Mouse (Mus musculus) midbrain, embryonic 13.5 days (tissue): ENCODE measurements at regions not wholly inside any gene's neighbourhood (a gene's known extent, or its start where the extent isn't known, plus 50 kb on each side); places are given as distances from the start of the nearest gene placed in this dataset.

Source experiments
- ATAC-seq: fragments of 200-750 bp; cut with Nextera tagmentation; 2 replicates; pipeline ENCODE4 v1.8.0; 2017; ENCODE audit warnings: mild to moderate bottlenecking, moderate TSS enrichment, moderate library complexity
- H3K27ac ChIP-seq: fragments of 300-500 bp; sonication (generic); 2 replicates; pipeline ENCODE4 v1.5.1; 2015; ENCODE audit warnings: inconsistent platforms, mild to moderate bottlenecking, moderate library complexity
- H3K27me3 ChIP-seq: fragments of 300-500 bp; sonication (generic); 2 replicates; pipeline ENCODE4 v1.6.1; 2015; ENCODE audit warnings: mild to moderate bottlenecking, inconsistent platforms
- H3K36me3 ChIP-seq: fragments of 300-500 bp; sonication (generic); 2 replicates; pipeline ENCODE4 v1.6.1; 2015; ENCODE audit warnings: mild to moderate bottlenecking, inconsistent platforms
- H3K4me1 ChIP-seq: fragments of 300-500 bp; sonication (generic); replicated peaks from 2 replicates; pipeline ENCODE4 v1.6.1; 2015; ENCODE audit warnings: inconsistent platforms
- H3K4me2 ChIP-seq: fragments of 300-500 bp; sonication (generic); replicated peaks from 2 replicates; pipeline ENCODE4 v1.6.1; 2015; ENCODE audit warnings: moderate library complexity, mild to moderate bottlenecking, inconsistent platforms
- H3K4me3 ChIP-seq: fragments of 300-500 bp; sonication (generic); replicated peaks from 2 replicates; pipeline ENCODE4 v1.5.1; 2015; ENCODE audit warnings: mild to moderate bottlenecking, inconsistent platforms
- H3K9ac ChIP-seq: fragments of 300-500 bp; sonication (generic); replicated peaks from 2 replicates; pipeline ENCODE4 v1.6.1; 2015; ENCODE audit warnings: mild to moderate bottlenecking, inconsistent platforms
- H3K9me3 ChIP-seq: fragments of 300-500 bp; sonication (generic); 2 replicates; pipeline ENCODE4 v1.6.1; 2016; ENCODE audit warnings: mild to moderate bottlenecking, inconsistent platforms
- WGBS: fragments of 180-500 bp; shearing (Covaris S2); methylation state at CpG from one replicate; pipeline ENCODE4 v1.1.7; 2015; 5-methylcytosine and 5-hydroxymethylcytosine counted together

DNA sequence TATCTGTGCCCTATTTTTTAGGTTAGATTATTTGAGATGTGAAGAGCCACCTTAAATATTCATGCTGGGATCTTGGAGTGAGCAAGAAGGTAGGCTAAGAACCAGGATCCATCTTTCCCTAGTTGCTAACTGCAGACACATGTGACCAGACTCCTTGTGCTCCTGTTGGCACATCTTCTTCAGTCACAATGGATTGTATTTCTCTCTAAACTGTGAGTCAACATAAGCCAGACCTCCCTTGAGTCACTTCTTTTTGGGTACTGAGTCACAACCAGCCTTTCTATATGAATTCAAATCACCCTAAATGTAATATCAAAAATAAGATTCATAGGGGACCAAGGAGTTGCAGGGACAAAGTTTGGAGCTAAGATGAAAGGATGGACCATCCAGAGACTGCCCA lies 217.9 kb downstream of the Lpin1 start:
- H3K9me3 ChIP-seq, result no peaks in the 10 kb centered on the region

GRCm38 (mm10) chr12:16391630-16392269 lies 219.0 kb downstream of the Lpin1 start:
- no peaks in the 10 kb centered on the region for H3K27me3 ChIP-seq

More for the DNA sequence above, 217.9 kb downstream of the Lpin1 start:
- no peaks in the 10 kb centered on the region for H3K36me3 ChIP-seq
- no peak overlapping the region for H3K4me3 ChIP-seq
- ATAC-seq, result no peak
- H3K27me3 ChIP-seq, result no peaks in the 10 kb centered on the region
- H3K4me1 ChIP-seq, result no peaks in the 10 kb centered on the region
- no peak overlapping the region for H3K27ac ChIP-seq
- no peak overlapping the region for H3K4me2 ChIP-seq
- H3K9ac ChIP-seq, result no peak overlapping the region

DNA sequence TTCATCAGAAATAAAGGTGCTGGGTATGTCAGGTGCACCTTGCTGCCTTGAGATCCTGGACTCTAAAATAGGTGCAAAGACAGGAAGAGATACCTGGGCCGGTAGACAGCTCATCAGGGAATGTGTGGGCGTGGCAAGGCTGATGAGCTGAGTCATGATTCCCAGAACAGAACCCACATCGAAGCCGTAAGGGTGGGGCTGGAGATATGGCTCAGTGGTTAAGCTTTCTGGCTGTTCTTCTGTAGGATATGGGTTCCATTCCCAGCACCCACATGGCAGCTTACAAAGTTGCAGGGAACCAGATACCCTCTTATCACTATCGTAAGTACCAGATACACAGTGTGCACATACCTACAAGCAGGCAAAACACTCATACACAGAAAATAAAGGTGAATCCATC lies 219.6 kb downstream of the Lpin1 start:
- H3K9ac ChIP-seq, result no peak overlapping the region
- H3K4me2 ChIP-seq, result no peak overlapping the region
- H3K4me1 ChIP-seq, result no peaks in the 10 kb centered on the region
- no peaks in the 10 kb centered on the region for H3K9me3 ChIP-seq
- H3K27ac ChIP-seq, result no peak overlapping the region
- 93% methylated on average over 5 of the region's 5 CpGs for WGBS
- no peaks in the 10 kb centered on the region for H3K36me3 ChIP-seq
- H3K27me3 ChIP-seq, result no peaks in the 10 kb centered on the region
- no peak for ATAC-seq
- H3K4me3 ChIP-seq, result no peak overlapping the region

More at GRCm38 (mm10) chr12:16391630-16392269, 219.0 kb downstream of the Lpin1 start:
- WGBS, result 90% methylated on average over 5 of the region's 5 CpGs
- Histone ChIP-seq H3K4me2 (no peak overlapping the region), H3K4me3 (no peak overlapping the region), H3K9me3 (no peaks in the 10 kb centered on the region), H3K9ac (no peak overlapping the region), H3K36me3 (no peaks in the 10 kb centered on the region), H3K4me1 (no peaks in the 10 kb centered on the region), H3K27ac (no peak overlapping the region)
- no peak for ATAC-seq

DNA sequence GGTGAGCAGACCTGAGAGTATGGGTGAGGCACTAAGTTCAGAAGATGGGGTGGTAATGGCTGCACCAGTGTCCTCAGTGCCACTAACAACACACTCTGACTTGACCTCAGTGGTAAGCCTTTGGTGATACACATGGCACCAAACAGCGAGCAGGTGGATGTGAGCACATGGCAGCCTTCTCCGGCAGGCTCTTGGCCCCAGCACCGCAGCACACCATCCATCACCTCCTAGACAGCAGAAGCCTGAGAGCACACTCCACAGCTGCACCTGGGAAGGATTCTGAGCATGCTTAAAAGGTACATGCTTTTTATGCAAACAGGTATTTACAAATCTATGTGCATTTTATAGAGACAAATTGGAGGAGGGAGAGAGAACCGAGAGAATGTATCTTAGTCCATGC lies 223.7 kb downstream of the Lpin1 start:
- no peak for ATAC-seq
- Histone ChIP-seq H3K4me3 (no peak overlapping the region), H3K4me1 (no peaks in the 10 kb centered on the region), H3K36me3 (no peaks in the 10 kb centered on the region), H3K4me2 (no peak overlapping the region), H3K9ac (no peak overlapping the region), H3K27me3 (no peaks in the 10 kb centered on the region), H3K9me3 (no peaks in the 10 kb centered on the region), H3K27ac (no peak overlapping the region)
- 89% methylated on average over 4 of the region's 4 CpGs for WGBS

GRCm38 (mm10) chr12:16384396-16384795 lies 226.4 kb downstream of the Lpin1 start:
- Histone ChIP-seq H3K4me3 (no peak overlapping the region), H3K36me3 (no peaks in the 10 kb centered on the region), H3K4me1 (no peaks in the 10 kb centered on the region), H3K4me2 (no peak overlapping the region), H3K9me3 (no peaks in the 10 kb centered on the region), H3K27ac (no peak overlapping the region), H3K27me3 (no peaks in the 10 kb centered on the region), H3K9ac (no peak overlapping the region)
- no peak for ATAC-seq
- WGBS, result 88% methylated on average over 1 of the region's 1 CpGs

- Histone ChIP-seq H3K4me2 (no peak overlapping the region), H3K27ac (no peak overlapping the region), H3K9ac (no peak overlapping the region), H3K27me3 (no peaks in the 10 kb centered on the region), H3K9me3 (no peaks in the 10 kb centered on the region), H3K36me3 (no peaks in the 10 kb centered on the region), H3K4me1 (no peaks in the 10 kb centered on the region), H3K4me3 (no peak overlapping the region)
- WGBS, result 90% methylated on average over 15 of the region's 15 CpGs
- no peak for ATAC-seq
Observed at GRCm38 (mm10) chr12:16383499-16383935, 227.2 kb downstream of the Lpin1 start.

DNA sequence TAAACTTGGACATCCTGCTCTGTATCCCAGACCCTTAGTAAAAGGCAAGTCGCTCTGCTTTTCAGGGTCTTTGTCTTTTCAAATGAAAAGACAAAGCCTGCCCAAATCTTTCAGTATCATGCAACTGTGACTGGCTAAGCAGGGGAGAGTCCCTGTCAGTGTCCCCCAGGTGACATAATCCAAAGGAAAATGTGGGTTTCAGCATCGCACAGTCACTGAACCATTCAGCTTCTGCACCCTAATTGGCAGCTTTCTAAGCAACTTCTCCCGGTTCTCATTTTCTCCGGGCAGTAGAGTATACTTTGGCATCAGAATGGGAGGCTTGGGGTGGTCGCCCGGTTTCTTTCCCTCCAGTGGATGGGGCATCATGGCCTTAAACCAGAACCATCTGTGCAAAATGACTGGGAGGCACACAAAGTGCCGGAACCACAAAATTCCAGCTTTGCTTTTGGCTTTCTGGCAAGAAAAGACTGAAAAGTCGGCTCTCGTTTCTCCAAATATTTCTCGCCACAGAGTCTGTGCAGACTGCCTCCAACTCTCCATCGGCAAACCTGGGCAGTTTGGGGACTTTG lies 228.3 kb downstream of the Lpin1 start:
- WGBS, result 82% methylated on average over 11 of the region's 11 CpGs

GRCm38 (mm10) chr12:16381026-16381425 lies 229.7 kb downstream of the Lpin1 start:
- Histone ChIP-seq H3K27me3 (no peaks in the 10 kb centered on the region), H3K4me2 (no peak overlapping the region), H3K27ac (no peak overlapping the region), H3K4me1 (no peaks in the 10 kb centered on the region), H3K36me3 (no peaks in the 10 kb centered on the region), H3K9ac (no peak overlapping the region), H3K4me3 (no peak overlapping the region), H3K9me3 (no peaks in the 10 kb centered on the region)
- no peak for ATAC-seq
- WGBS, result 86% methylated on average over 4 of the region's 4 CpGs

More for the DNA sequence above, 228.3 kb downstream of the Lpin1 start:
- H3K9ac ChIP-seq, result no peak overlapping the region
- no peaks in the 10 kb centered on the region for H3K9me3 ChIP-seq
- no peak overlapping the region for H3K4me2 ChIP-seq
- ATAC-seq, result no peak
- H3K27me3 ChIP-seq, result no peaks in the 10 kb centered on the region
- H3K4me3 ChIP-seq, result no peak overlapping the region
- H3K36me3 ChIP-seq, result no peaks in the 10 kb centered on the region
- H3K27ac ChIP-seq, result no peak overlapping the region
- no peaks in the 10 kb centered on the region for H3K4me1 ChIP-seq

- WGBS, result 71% methylated on average over 2 of the region's 2 CpGs
- H3K9me3 ChIP-seq, result no peaks in the 10 kb centered on the region
Observed at GRCm38 (mm10) chr12:16380346-16380745, 230.4 kb downstream of the Lpin1 start.

DNA sequence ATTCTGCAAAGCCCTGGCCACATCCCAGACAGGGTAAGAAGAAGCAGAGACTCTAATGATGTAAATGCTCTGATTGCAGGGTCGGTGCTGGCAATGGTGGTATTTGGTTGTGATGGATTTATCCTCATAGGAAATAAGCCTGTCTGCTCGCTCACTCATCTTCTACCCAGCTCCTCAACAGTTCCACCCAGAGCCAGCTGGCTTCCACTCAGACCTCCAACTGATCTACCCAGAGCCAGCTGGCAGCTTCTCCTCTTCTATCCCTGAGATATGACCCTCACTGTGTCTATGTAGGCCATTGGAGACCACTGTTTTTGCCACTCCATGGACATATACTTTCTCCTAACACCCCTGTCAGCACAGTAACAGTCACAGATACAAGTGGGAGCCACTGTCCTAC lies 231.4 kb downstream of the Lpin1 start:
- H3K4me3 ChIP-seq, result no peak overlapping the region
- no peak for ATAC-seq
- H3K27me3 ChIP-seq, result no peaks in the 10 kb centered on the region
- H3K27ac ChIP-seq, result no peak overlapping the region
- no peaks in the 10 kb centered on the region for H3K36me3 ChIP-seq
- no peak overlapping the region for H3K4me2 ChIP-seq
- H3K9ac ChIP-seq, result no peak overlapping the region
- WGBS, result 89% methylated on average over 2 of the region's 2 CpGs
- no peaks in the 10 kb centered on the region for H3K4me1 ChIP-seq
- H3K9me3 ChIP-seq, result no peaks in the 10 kb centered on the region

More at GRCm38 (mm10) chr12:16380346-16380745, 230.4 kb downstream of the Lpin1 start:
- H3K4me1 ChIP-seq, result no peaks in the 10 kb centered on the region
- no peaks in the 10 kb centered on the region for H3K36me3 ChIP-seq
- no peak overlapping the region for H3K9ac ChIP-seq
- H3K27ac ChIP-seq, result no peak overlapping the region
- ATAC-seq, result no peak
- no peak overlapping the region for H3K4me2 ChIP-seq
- no peak overlapping the region for H3K4me3 ChIP-seq
- H3K27me3 ChIP-seq, result no peaks in the 10 kb centered on the region

- Histone ChIP-seq H3K4me2 (no peak overlapping the region), H3K9me3 (no peaks in the 10 kb centered on the region), H3K4me1 (no peaks in the 10 kb centered on the region), H3K9ac (no peak overlapping the region), H3K4me3 (no peak overlapping the region), H3K27ac (no peak overlapping the region), H3K36me3 (no peaks in the 10 kb centered on the region), H3K27me3 (no peaks in the 10 kb centered on the region)
- ATAC-seq, result no peak
- WGBS, result 89% methylated on average over 3 of the region's 3 CpGs
Observed at GRCm38 (mm10) chr12:16378501-16378900, 232.3 kb downstream of the Lpin1 start.

- ATAC-seq, result no peak
- no peaks in the 10 kb centered on the region for H3K36me3 ChIP-seq
- WGBS, result 85% methylated on average over 4 of the region's 4 CpGs
- H3K9ac ChIP-seq, result no peak overlapping the region
- H3K27me3 ChIP-seq, result no peaks in the 10 kb centered on the region
- no peaks in the 10 kb centered on the region for H3K9me3 ChIP-seq
- no peak overlapping the region for H3K4me2 ChIP-seq
- H3K4me1 ChIP-seq, result no peaks in the 10 kb centered on the region
- no peak overlapping the region for H3K27ac ChIP-seq
- no peak overlapping the region for H3K4me3 ChIP-seq
Observed at GRCm38 (mm10) chr12:16374331-16374996, 236.3 kb downstream of the Lpin1 start.
